ENCODE assay signal across 24 mouse cellular contexts in the genomic region with DNA sequence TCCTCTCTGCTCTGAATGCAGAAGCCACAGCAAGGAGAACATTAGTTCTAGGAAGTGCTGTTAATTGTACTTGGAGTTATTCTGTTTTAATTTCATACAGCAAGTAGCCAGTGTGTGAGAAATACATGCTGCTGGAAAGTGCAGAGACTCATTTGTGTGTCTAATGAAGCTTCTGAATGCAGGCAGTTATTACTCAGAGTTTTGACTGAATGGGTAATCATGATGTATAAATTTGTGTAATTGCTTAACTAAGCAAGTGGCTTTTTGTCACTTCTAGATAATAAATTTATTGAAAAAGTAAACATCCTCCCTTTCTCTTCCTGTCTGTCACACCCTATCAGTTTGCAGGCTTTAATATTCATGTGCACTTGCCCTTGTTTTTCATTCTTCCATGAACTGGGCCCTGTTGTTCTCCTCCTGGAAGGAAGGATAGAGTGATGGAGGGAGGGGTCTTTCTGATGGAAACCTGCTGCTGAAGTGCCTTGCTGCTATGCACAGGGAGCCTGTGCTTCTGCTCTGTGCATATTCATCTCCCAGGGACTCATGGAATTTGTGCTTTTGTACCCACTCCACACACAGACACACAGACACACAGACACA.
DNase-seq lines count a peak whose midpoint lies in the region; ATAC-seq and TF ChIP-seq lines count a peak whose summit lies in the region.
"Had no signal": no experiment of that assay in that cellular context is flagged by ENCODE, and none has a peak within 500 bp of the region (broad histone marks: within the 10 kb centered on the region; RNA-seq: fewer than 3 reads in every experiment).

No protein-coding gene starts in this region.

- H3K9ac ChIP-seq in forebrain, embryonic 13.5 days, result no peak overlapping the region
- H3K9ac ChIP-seq in forebrain, embryonic 11.5 days (ENCODE audit: low read length), result no peak overlapping the region
- no peak overlapping the region for H3K9ac ChIP-seq in kidney, embryonic 15.5 days
- no peak overlapping the region for H3K9ac ChIP-seq in lung, postnatal 0 days (replicated peaks; ENCODE audit: low read depth)
- H3K9ac ChIP-seq: embryonic facial prominence, embryonic 15.5 days; hindbrain, embryonic 12.5 days; intestine, embryonic 15.5 days had no signal

- no peak overlapping the region for H3K27ac ChIP-seq in forebrain, embryonic 13.5 days
- H3K27ac ChIP-seq in forebrain, embryonic 11.5 days (ENCODE audit: low read depth, low read length), result no peak overlapping the region
- no peak overlapping the region for H3K27ac ChIP-seq in kidney, embryonic 15.5 days
- H3K27ac ChIP-seq in lung, postnatal 0 days (ENCODE audit: low read length), result 0 out of 2 replicates have a peak overlapping the region, but pooled peaks have one; percentile 32
- H3K27ac ChIP-seq: embryonic facial prominence, embryonic 15.5 days; gastrocnemius, adult 2 months; heart, embryonic 10.5 days; hindbrain, embryonic 12.5 days; intestine, embryonic 15.5 days had no signal

- H3K36me3 ChIP-seq in forebrain, embryonic 13.5 days (ENCODE audit: poor library complexity, severe bottlenecking), result no peaks in the 10 kb centered on the region
- no peaks in the 10 kb centered on the region for H3K36me3 ChIP-seq in forebrain, embryonic 11.5 days (ENCODE audit: control insufficient read depth, insufficient read depth, low read length)
- H3K36me3 ChIP-seq in kidney, embryonic 15.5 days, result no peaks in the 10 kb centered on the region
- 0 out of 2 replicates have a peak, but pooled peaks cover 5% of the 10 kb centered on the region for H3K36me3 ChIP-seq in lung, postnatal 0 days (ENCODE audit: insufficient read depth, low read length)
- H3K36me3 ChIP-seq: embryonic facial prominence, embryonic 15.5 days; heart, embryonic 10.5 days; hindbrain, embryonic 12.5 days; intestine, embryonic 15.5 days had no signal

- no peak for TF ChIP-seq CTCF in lung, postnatal 0 days (IDR thresholded peaks at IDR 0.05)
- TF ChIP-seq CTCF in brain, embryonic 14.5 days (IDR thresholded peaks at IDR 0.05; ENCODE audit: borderline replicate concordance, extremely low read depth, insufficient read depth, insufficient read length), result no peak

- no peak for DNase-seq in forebrain, embryonic 11.5 days (ENCODE audit: low spot score)
- DNase-seq in kidney, postnatal 25 days, result no peak
- no peak for DNase-seq in lung, postnatal 0 days (ENCODE audit: low spot score)
- DNase-seq in lung, postnatal 25 days (ENCODE audit: low spot score), result no peak
- peak; percentile 69 for DNase-seq in brain, embryonic 14.5 days (ENCODE audit: low read depth)
- DNase-seq: adrenal gland, postnatal 14 days; cerebellum, adult 18-20 months; cerebellum, postnatal 14 days; embryo, embryonic 11 days; gastrocnemius, adult 2 months; gastrocnemius, postnatal 25 days; heart, adult 18-20 months; heart, postnatal 10 days; heart, postnatal 4 days had no signal

- H3K4me2 ChIP-seq in forebrain, embryonic 13.5 days, result no peak overlapping the region
- no peak overlapping the region for H3K4me2 ChIP-seq in forebrain, embryonic 11.5 days (ENCODE audit: low read depth, low read length, severe bottlenecking)
- no peak overlapping the region for H3K4me2 ChIP-seq in kidney, embryonic 15.5 days
- H3K4me2 ChIP-seq in lung, postnatal 0 days (replicated peaks; ENCODE audit: low read depth, low read length), result no peak overlapping the region
- H3K4me2 ChIP-seq: embryonic facial prominence, embryonic 15.5 days; hindbrain, embryonic 12.5 days; intestine, embryonic 15.5 days had no signal

- 0 out of 2 replicates have a peak, but pooled peaks cover 6% of the 10 kb centered on the region for H3K4me1 ChIP-seq in forebrain, embryonic 13.5 days
- H3K4me1 ChIP-seq in forebrain, embryonic 11.5 days (replicated peaks; ENCODE audit: control insufficient read depth, insufficient read depth, low read length), result 0 out of 2 replicates have a peak, but pooled peaks cover 2% of the 10 kb centered on the region
- no peaks in the 10 kb centered on the region for H3K4me1 ChIP-seq in kidney, embryonic 15.5 days
- H3K4me1 ChIP-seq in lung, postnatal 0 days (ENCODE audit: insufficient read depth, low read depth, low read length), result no peaks in the 10 kb centered on the region; the same call in 1 of the 2 replicates
- H3K4me1 ChIP-seq: heart, embryonic 10.5 days; intestine, embryonic 15.5 days had no signal

- TF ChIP-seq EP300 in lung, postnatal 0 days (IDR thresholded peaks at IDR 0.05), result no peak

- no peaks in the 10 kb centered on the region for H3K27me3 ChIP-seq in forebrain, embryonic 13.5 days
- no peaks in the 10 kb centered on the region for H3K27me3 ChIP-seq in forebrain, embryonic 11.5 days (ENCODE audit: control insufficient read depth, insufficient read depth, low read length)
- H3K27me3 ChIP-seq in kidney, embryonic 15.5 days, result no peaks in the 10 kb centered on the region
- H3K27me3 ChIP-seq in lung, postnatal 0 days (replicated peaks; ENCODE audit: insufficient read depth, low read length), result no peaks in the 10 kb centered on the region
- H3K27me3 ChIP-seq: embryonic facial prominence, embryonic 15.5 days; hindbrain, embryonic 12.5 days; intestine, embryonic 15.5 days; Patski had no signal

- TF ChIP-seq POLR2A in brain, embryonic 14.5 days (IDR thresholded peaks at IDR 0.05; ENCODE audit: borderline replicate concordance, extremely low read depth, insufficient read depth, insufficient read length, poor library complexity, severe bottlenecking), result no peak

- ATAC-seq in forebrain, embryonic 13.5 days, result peak; percentile 84; the same call in 1 of the 2 replicates
- no peak for ATAC-seq in forebrain, embryonic 11.5 days (replicated peaks; ENCODE audit: low FRiP score)
- 0 out of 2 replicates have a peak, but pooled peaks have one; percentile 36 for ATAC-seq in kidney, embryonic 15.5 days (replicated peaks; ENCODE audit: low FRiP score)
- no peak for ATAC-seq in lung, postnatal 0 days
- ATAC-seq in monocyte, adult 5-6 weeks (replicated peaks; ENCODE audit: insufficient number of reproducible peaks, low FRiP score, low TSS enrichment, poor library complexity, severe bottlenecking), result no peak
- ATAC-seq: activated CD4-positive, CD25-positive, alpha-beta regulatory T cell, adult 4 months; intestine, embryonic 15.5 days; Patski had no signal

- H3K9me3 ChIP-seq in forebrain, embryonic 13.5 days (replicated peaks), result no peaks in the 10 kb centered on the region
- no peaks in the 10 kb centered on the region for H3K9me3 ChIP-seq in forebrain, embryonic 11.5 days (ENCODE audit: control insufficient read depth, low read length)
- H3K9me3 ChIP-seq in kidney, embryonic 15.5 days (replicated peaks), result no peaks in the 10 kb centered on the region
- no peaks in the 10 kb centered on the region for H3K9me3 ChIP-seq in lung, postnatal 0 days (ENCODE audit: low read length)
- H3K9me3 ChIP-seq: embryonic facial prominence, embryonic 15.5 days; heart, embryonic 10.5 days; hindbrain, embryonic 12.5 days; intestine, embryonic 15.5 days had no signal

- no peak overlapping the region for H3K4me3 ChIP-seq in forebrain, embryonic 13.5 days
- no peak overlapping the region for H3K4me3 ChIP-seq in forebrain, embryonic 11.5 days (ENCODE audit: low read depth, low read length)
- no peak overlapping the region for H3K4me3 ChIP-seq in kidney, embryonic 15.5 days (replicated peaks)
- H3K4me3 ChIP-seq in lung, postnatal 0 days (ENCODE audit: low read depth, low read length), result no peak overlapping the region
- H3K4me3 ChIP-seq: embryonic facial prominence, embryonic 15.5 days; erythroblast, embryonic 14.5 days; gastrocnemius, adult 2 months; heart, embryonic 10.5 days; hindbrain, embryonic 12.5 days; intestine, embryonic 15.5 days had no signal

Comparison
In these comparisons a context has a peak if more than half of its experiments do, and no peak if none do; other contexts are left out.
1. ATAC-seq: peak in forebrain, embryonic 13.5 days (single experiment) and kidney, embryonic 15.5 days (single experiment); none in forebrain, embryonic 11.5 days (single experiment), lung, postnatal 0 days (single experiment) and monocyte, adult 5-6 weeks (single experiment).